Mouse (Mus musculus) adrenal gland, postnatal 4 days (tissue): ENCODE measurements at regions not wholly inside any gene's neighbourhood (a gene's known extent, or its start where the extent isn't known, plus 50 kb on each side); places are given as distances from the start of the nearest gene placed in this dataset.

ENCODE experiments used
- DNase-seq, 2 experiments: peaks; one replicate each; pipeline ENCODE4 v3.0.0; 2021 to 2022; ENCODE audit warnings: low spot score in 2 of 2, mixed read lengths in 2 of 2

GRCm38 (mm10) chr10:37615926-37616691 lies 477.4 kb upstream of the Marcks start:
- no peak for DNase-seq

GRCm38 (mm10) chr10:37613936-37614335 lies 475.2 kb upstream of the Marcks start:
- no peak for DNase-seq

DNA sequence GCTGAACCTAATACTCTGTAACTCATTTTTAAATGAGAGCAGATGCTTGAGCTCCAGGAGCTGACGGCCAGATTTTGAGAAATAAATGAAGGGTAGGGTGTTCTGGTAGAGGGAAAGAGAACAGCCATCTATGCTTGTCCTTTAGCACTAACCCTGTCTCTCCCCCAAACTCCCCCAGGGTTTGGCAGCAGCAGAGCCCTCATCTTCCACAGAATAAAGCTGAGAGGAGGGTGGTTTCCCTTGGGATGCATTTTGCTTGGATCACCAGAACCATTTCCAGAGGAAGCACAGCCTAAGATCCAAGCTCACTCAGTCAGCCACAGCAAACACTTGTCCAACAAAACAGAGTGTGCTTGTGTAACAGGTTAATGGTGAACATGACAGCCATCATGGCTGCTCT lies 464.8 kb upstream of the Marcks start:
- DNase-seq = no peak

DNA sequence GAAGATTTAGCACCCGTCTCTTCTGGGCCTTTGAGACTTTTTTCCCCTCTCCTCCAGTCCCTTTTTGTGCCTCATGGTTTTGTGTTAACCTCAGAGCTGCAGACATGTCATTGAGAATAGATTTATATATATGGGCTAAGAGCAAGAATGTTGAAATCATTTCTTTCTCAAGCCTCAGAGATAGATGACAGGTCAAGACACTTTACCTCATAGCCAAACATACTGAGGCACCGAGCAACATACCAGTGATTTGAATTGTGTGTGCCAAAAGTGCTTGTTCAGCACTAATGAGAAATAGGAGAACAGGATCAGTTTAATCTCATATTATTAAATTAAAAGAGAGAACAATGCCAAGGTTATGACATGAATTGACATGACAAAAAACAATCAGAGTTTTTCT lies 464.2 kb upstream of the Marcks start:
- no peak for DNase-seq

DNA sequence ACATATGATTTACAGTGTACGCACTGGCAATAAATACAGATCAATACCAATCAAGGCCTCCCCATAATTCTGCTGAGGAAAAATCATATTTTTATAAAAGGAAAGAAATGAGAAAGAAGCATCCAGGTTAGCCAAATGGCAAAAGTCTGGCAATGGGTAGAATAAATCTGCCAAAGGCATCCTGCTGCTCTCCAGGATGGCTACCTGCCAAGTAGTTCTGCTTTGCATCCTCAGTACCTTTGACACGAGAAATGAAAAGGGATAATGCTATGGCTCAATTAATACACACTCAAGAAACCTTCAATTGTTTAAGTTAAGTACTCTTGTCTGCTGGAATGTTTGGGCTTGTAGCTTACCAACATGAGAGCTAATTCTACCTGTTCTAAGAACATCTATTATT lies 451.2 kb upstream of the Marcks start:
- no peak for DNase-seq

- no peak for DNase-seq
Measured at GRCm38 (mm10) chr10:37589009-37589408, 450.3 kb upstream of the Marcks start.

- no peak for DNase-seq
Measured at GRCm38 (mm10) chr10:37571171-37571570, 432.5 kb upstream of the Marcks start.

GRCm38 (mm10) chr10:37561705-37562104 lies 423.0 kb upstream of the Marcks start:
- no peak for DNase-seq

DNA sequence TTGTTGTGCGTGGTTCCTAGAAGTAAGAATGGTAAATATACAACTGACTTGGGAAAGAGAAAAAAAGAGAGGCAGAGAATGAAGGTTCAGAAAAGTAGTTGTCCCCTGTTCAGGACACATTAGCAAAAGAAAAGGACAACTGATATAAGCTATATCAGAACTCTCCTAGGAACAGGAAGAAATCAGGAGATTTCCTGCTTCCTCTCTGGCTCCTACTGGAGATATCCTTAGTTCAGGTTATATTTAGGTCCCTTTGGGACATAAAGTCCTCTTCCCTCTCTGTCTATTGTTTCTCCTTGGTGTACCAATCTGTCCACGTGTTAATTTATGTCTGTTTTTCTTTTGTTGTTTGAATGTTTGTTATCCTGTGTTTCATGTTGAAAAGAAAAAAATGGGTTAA lies 410.7 kb upstream of the Marcks start:
- DNase-seq = no peak

- DNase-seq = no peak
Measured at GRCm38 (mm10) chr10:37540703-37541102, 402.0 kb upstream of the Marcks start.

GRCm38 (mm10) chr10:37505966-37506615 lies 367.4 kb upstream of the Marcks start:
- DNase-seq = no peak

GRCm38 (mm10) chr10:37504468-37504867 lies 365.7 kb upstream of the Marcks start:
- DNase-seq = no peak

DNA sequence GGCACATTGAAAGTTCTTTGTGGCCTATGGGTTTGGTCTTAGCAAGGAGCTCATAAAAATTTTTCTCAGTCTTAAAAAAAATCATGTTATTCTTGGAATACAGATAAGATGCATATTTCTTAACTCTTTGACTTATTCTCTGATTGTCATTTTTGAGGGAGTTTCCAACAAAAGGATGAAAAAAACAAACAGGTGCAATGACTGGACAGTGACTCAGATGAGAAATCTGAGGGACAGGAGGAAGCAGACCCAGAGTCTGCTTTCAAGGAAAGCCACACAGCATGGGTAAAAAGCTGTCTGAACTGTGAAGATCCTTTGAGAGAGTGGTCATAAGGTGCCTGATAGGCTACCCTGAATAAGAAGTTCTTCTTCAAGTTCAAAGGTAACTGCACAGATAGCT lies 363.8 kb upstream of the Marcks start:
- DNase-seq = no peak

DNA sequence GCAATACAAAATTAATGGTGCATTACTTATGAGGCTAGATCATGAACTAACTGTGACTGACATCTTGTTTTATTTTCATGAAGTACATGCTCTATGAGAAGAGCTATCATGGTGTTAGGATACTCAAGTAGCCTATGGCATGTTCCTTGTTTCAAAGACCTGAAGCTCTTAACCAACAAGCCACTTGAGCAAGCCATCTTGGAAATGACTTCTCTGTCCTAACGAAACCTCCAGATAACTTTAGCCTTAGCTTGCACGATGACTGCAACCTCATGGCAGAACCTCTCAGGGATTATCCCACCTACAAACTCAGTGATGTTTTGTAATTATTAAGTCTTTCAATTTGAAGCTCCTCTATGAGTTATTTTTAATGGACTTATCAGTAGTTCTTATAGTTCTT lies 362.3 kb upstream of the Marcks start:
- DNase-seq = no peak

DNA sequence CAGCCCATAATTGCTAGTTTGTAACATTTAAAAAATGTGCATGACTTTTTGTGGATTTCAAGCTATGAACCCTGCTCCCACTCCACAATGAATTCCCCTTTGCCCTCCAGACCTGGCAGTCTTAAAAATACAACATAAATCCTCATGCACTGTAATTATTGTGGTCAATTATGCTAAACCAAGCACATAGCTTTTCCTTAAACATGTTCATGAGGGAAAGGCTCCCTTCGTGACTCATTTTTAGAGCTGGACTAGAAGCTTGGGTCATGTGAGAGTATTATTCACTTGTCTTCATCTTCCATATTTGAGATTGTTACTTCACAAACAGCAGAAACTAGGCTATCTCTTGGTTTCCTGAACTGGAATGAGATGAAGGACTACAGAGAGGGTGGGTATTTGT lies 356.7 kb upstream of the Marcks start:
- DNase-seq = no peak

- DNase-seq = no peak
Measured at GRCm38 (mm10) chr10:37494552-37495166, 355.9 kb upstream of the Marcks start.

DNA sequence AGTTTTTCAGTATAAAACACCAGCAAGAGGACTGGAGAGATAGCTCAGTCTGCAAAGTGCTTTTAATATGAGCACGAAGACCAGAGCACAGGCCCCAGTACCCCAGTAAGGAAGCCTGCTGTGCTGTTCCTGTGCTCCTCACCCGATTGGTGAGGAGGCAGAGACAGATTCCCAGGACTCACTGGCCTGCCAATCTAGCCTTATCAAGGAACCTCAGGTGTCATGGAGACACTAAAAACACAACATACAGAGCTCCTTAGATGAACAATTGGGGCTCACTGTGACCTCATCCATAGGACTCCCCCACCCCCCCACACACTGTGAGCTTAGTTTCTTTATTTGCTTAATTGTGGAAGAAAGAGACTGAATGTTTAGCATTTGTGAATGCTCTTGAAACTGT lies 355.4 kb upstream of the Marcks start:
- DNase-seq = no peak

GRCm38 (mm10) chr10:37484311-37485023 lies 345.7 kb upstream of the Marcks start:
- no peak for DNase-seq

DNA sequence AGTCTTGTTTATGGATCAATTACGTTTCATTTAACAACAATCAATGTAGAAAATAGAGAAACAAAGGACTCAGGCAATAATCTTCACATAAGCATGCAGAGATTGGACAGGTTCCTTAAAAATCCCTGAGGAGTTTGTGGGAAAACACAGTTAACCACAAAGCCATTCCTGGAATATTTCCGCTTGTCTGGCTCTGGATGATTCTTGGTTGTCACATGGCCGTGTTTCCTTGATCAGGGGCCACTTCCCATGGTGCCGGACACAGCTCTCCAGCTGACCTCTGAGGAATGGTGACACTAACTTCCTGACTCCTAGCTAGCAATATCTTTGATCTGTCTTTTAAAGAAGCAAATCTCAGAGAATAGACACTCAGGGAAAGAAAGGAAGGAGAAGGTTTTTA lies 344.8 kb upstream of the Marcks start:
- no peak for DNase-seq

DNA sequence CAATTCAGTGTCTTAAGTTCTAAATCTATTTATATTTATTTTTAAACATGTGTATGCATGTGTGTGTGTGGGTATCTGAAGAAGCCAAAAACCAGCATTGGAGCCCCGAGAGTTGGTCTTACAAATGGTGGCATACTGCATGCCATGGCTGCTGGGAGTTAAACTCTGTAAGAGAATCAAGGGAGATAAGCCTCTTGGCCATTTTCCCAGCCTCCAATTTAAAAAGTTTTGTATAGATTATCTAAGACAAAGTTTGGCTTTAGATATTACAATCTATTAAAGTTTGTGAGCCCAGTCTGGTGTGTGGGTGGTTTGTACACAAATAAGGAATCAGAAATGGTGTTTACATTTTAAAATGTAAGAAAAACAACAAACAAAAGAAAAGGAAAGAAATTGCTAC lies 343.2 kb upstream of the Marcks start:
- no peak for DNase-seq

DNA sequence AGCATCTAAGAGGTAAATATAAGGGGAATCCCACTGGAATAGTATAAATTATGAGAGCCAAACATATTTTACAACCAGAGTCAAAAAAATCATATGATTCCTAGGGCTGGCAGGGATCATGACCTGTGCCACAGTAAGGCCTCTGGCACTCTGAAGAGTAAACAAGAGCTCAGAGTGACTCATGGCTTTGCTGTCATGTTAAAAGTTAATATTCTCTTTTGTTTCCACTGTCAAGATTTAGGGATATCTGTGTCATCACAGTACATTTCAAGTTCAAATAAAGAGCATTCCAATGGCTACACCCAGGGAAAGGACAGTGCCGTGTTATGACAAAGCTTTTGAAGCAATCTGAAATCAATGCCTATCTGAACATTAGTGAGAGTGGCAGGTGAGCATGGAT lies 341.6 kb upstream of the Marcks start:
- DNase-seq = no peak

DNA sequence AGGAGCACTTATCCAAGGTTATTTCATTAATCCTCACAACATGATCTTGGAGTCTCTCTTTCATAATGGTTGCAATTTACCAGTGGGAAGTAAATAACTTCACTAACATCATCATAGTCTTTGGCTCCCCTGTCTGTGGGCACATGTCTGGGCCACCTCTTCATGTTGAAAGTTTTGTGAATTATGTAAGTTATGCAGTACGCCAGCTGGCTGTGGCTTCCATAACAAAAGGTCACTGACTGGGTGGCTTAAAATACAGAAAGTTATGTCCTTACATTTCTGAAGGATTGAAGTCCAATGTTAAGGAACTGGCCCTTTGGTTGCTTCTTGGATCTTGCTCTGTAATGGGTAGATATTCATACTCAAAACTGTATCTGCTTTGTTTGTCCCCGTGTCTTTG lies 339.4 kb upstream of the Marcks start:
- no peak for DNase-seq
